Mouse (Mus musculus) embryo, embryonic 10.5 days (tissue): ENCODE measurements around the gene Jazf1.

ENCODE experiments used
- DNase-seq: peaks from one replicate; pipeline ENCODE4 v3.0.0-alpha.2; 2015; ENCODE audit warnings: low spot score

Gene Jazf1

DNA sequence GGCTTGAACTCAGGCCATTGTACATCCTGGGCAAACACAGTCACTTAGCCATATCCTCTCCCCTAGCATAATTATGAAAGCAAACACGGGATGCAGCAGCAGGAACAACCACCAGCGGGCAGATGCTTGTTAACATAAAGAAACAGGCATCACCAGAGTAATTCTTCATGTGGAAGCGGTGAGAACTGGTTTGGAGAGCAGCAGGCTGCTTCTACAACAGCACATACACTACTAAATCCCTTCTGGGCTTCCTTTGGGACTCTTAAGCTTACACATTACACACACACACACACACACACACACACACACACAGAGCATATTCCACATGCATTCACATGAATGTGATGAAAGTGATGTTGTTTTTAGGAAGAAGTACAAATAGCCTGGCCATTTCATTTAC lies 216.5 kb downstream of the Jazf1 start:
- peak; percentile 44 for DNase-seq

DNA sequence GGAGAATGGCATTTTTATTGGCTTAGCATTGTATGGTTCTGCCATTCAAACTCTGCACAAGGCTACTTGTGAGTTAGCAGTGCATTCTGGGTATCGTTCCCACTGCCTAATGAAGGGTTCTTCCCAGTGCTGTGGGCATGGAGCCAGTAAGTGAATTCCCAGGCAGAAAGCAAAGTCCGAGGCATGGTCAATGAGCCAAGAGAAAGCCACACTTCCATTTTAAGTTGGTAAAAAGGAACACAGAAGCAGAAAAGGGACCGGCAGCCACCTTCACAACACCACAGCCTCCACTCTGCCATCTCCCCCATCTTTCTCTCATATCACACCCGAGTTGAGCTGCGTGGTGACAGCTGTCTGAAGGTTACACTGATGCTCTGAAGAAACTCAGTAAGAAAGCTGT lies 217.4 kb downstream of the Jazf1 start:
- no peak for DNase-seq

DNA sequence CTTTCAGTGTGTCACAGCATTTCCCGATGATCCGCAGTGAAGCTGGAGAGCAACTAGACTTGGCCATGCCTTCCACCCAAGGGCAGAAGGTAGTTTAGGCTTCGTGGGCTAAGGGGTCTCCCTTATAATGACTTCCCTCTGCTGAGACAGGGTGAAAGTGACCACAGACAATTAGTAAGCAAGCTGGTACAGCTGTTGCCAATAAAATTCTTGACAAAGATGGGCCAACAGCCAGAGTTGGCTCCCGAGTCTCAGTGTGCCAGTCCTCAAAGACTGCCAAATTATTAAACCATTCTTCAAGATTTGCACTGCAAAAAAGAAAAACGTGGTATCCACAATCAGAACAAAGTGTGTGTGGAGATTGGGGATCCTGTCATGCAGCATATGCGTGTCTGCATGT lies 220.2 kb downstream of the Jazf1 start:
- DNase-seq = no peak

DNA sequence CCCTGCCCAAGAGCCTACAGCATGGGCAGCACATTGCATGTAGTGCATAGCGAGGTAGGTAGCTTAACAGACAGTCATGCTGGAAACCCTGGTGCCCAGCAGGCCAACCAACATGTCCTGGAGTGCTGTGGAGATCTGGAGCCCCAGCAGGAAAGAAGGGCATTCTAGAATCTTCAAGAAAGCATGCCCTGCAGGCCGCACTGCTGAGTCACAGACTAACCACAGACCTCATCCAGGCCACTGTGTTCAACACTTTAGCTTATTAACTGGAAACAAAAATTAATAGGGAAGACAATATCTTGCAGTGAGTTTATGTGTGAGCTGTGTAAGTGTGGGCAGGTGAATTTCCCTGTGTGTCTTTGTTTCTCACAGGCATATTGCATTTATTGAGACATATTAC lies 222.1 kb downstream of the Jazf1 start:
- no peak for DNase-seq

DNA sequence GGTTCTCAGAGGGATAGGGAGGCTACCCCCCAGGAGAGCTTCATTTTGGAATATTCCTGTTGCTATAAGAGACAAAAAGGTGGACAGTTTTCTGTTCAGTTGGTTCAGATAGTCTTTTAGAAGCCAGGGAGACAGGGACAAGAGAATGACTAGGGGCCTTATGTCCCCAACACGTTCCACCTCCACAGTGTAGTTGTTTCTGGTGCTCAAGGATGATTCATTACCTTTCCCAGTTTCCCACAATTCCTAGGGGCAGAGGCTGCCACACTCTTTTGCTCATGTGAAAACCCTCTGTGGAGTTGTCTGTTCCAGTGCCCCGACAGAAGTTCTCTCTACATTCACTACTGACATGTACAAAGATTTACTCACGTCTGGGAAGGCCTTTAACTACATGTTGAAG lies 223.7 kb downstream of the Jazf1 start:
- no peak for DNase-seq

DNA sequence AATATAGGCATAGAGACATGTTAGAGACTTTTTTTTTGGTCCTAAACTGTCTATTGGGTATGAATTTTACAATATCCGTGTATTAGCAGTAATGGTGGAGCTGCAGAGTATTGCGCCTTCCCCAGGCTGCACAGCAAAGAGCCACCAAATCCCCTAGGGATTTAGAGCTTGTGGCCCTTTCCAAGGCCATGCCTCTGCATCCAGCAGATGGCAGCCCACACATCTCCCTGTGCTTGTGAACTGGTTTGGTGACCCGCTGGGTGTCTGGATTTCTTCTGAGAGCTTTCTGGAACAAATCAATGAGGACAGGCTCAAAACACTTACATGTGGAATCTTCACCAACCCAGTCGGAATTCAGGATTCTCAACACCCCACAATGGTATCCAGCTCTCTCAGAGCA lies 225.4 kb downstream of the Jazf1 start:
- DNase-seq = no peak

DNA sequence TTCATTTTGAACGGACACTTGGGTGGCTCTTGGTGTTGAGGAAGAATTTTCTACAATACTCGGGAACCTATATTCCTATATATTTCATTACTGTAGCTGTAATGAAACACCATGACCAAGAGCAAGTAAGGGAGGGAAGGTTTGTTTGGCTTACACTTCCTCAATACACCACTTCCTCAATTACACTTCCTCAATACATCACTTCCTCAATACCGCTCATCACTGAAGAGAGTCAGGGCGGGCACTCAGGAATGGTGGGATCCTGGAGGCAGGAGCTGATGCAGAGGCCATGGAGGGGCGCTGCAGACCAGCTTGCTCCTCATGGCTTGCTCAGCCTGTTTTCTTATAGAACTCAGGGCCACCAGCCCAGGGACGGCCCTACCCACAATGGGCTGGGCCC lies 225.8 kb downstream of the Jazf1 start:
- no peak for DNase-seq

DNA sequence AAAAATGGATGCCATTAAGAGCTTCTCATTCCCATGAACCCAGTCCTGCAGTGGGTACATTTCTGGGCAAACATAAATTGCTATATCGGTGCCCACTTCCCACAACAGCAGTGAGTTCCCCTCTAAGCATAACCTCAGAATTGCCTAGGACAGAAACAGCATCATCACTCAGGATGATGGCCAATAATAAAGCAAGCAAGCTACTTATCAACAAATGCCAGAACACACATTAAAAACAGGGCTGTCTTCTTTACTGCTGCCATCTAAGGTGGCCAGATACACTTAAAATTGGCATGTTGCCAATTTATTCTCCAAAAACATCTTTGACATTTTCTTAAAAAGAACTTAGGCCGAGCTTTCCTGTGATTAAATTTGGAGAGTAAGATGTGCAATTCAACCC lies 226.8 kb downstream of the Jazf1 start:
- DNase-seq = no peak

DNA sequence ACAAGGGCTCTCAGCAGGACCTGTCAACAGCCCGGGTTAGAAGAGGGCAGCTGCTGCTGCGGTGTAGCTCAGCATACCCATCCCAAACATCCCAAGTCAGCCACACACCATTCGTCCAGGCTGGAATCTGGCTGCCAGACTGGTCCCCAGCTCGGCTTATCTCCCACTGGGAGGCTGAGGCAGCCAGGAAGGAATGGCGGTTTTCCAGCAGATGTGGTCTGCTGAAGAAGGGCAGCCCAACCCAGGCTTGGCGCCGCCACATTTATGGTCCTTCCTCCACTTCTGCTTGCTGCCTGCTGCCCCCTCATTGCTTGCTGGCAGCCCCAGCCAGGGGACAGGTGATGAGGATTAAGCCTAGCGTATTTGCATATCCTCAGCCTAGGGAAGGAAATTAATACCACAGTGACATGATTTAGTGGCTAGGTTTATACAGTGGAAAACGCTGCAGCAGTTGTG lies 227.8 kb downstream of the Jazf1 start:
- DNase-seq = no peak

DNA sequence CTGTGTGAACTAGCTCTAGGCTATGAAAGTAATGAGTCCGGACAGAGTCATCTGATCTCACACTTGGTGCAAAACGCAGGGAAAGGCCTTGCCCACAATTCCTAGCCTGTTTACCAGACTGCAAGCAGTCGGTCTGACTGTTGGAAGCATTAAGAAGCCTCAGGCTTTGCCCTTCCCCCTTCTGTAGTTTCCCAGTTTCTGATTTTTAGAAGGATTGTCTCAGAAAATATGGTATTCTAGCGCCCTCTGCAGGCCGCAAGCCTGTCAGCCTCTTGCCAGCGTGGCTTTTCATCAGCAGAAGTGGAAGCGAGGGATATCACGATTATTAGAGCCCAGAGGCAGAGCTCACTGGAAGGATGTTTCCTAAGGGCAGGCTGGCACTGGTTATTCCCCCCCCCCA lies 229.7 kb downstream of the Jazf1 start:
- DNase-seq = peak; percentile 94

DNA sequence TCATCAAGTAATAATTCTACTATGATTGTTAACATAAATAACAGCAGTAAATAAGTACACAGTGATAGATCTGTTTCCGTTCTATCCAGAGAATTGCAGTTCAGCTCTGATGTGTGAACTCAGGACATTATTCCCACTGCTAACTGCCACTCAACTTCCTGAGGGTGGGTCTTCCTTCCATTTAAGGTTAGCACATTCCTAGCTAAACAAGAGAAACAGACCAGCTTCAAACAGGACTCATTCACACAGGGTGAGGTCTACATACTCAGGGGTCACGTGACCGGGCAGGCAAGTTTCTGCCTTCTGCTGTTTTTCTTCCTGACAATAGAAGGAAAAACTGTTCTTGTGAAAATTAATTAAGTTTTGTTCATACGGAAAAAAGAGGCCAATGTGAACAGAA lies 230.6 kb downstream of the Jazf1 start:
- DNase-seq = no peak

DNA sequence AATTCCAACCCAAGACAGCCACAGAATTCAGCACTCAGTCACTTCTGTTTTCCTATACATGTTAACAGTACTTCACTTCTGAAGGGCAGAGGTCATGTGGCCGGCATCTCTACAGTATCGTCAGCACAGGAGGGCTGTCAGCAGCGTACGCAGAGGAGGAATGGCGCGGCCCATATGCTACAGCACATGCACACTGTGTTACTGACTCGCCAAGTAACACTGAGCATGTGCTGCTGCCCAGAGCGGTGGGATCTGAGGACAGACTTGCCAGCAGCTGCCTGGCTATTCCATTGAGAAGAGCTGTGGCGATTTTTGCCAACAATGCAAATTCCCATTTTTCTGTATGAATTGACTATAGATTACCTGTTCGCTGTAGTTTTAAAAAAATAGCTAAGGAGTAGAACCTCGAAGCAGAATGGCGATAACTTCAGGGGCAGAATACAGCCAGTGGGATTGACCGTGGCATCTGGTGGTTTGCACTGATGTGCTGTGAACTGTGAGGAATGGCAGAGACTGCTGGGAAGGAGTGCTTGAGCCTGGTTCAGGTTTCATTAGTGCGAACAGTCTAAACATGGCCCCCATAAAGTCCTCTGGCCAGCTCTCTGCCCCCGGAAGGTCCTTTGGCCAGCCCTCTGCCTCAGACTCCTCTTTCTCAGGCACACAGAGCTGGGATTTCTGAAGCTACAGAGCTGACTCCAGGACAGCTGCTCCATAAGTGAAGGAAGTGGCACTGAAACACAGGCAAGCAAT lies 232.1 kb downstream of the Jazf1 start:
- no peak for DNase-seq

DNA sequence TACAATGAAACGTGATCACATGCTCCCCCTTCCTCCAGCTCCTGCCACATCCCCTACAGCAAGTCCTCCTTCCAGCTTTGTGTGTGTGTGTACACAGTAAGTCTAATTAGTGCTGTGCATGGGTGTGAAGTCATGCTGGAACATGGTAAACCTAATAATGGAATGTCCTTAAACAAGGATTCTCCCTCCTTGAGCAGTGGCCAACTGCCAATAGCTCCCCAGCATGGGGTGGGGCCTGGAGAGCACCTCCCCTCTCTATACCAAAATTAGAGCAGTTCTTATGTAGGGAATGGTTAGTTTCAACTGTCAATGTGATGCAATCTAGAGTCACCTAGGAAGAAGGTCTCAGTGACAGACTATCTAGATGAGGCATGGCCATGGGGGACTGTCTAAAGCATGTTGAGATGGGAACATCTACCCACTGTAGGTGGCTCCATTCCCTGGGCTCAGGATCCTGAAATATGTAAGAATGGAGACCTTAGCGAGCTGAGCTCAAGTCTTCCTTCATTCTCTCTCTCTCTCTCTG lies 240.6 kb downstream of the Jazf1 start:
- DNase-seq = no peak

DNA sequence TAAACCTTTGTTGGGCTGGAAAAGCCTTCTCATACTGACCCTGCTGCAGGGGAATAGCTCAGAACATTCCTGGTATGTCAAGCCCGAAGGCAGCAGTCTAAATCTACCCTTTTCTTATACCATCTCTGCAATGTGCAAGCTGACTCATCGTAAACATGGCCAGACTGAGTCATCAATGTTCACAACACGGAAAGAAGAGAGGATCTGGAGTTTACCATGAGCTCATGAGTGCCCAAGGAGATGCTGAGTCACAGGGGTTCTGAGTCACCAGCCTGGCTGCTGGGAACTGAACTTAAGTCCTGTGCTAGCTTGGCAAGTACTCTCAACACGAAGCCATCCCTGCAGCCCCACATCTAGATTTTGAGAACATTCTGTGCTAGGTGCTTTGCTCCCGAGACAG lies 242.9 kb downstream of the Jazf1 start:
- DNase-seq = no peak

DNA sequence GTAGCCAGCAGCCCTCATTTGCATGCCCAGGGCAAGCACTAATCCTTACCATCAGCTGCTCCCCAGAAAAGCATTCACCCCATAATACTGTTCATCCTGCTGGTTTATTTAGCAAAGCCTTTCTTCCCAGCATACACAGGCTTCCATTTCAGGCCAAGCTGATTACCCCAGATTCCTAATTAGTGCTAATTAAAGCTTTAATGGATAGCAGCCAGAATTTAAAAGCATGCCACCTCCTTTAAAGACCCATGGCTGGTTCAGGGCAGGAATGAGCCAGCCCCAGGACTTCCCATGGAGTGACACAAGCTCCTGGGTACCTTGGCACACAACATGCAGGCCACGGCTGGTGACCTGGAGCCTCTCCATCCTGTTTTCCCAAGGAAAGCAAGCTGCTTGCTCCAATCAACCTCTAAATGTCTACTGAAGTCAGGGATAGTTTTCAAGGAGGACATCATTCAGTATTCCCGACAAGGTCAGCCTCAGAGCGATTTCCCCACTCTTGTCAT lies 243.4 kb downstream of the Jazf1 start:
- DNase-seq = no peak

DNA sequence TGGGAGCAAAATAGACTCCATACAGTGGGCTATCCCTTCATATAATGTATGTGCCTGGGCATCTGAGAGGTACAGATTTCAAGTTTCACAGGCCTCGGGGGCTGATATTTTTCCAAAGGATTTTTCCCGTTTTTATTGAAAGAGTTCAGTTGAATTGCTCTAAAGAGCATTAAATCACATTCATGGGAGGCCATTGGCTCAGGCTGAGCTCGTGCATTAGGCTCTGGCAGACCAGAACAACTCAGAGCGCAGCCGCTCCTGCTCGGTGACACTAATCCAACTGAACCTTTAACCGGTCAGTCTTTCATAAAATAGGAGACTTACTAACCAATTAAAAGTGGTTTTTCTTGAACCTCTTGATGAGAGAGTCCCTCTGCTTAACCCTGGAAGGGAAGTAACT lies 245.4 kb downstream of the Jazf1 start:
- no peak for DNase-seq

DNA sequence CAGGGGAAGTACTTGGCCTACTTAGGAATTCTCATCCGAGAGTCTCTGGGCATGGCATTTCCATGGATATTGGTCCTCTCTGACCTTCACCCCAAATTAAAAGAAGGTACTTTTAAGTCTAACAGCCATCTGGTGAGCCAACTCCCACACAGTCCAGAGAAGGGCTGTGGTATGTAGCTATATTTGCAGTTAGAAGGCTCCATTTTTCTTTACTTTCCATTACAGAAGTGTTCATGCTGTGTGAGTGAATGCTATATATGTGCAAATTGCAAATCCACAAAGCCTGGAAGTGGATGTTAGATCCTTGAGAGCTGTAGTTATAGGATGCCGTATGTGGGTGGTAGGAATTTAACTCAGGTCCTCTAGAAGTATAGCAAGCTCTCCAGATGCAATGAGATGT lies 245.8 kb downstream of the Jazf1 start:
- no peak for DNase-seq

DNA sequence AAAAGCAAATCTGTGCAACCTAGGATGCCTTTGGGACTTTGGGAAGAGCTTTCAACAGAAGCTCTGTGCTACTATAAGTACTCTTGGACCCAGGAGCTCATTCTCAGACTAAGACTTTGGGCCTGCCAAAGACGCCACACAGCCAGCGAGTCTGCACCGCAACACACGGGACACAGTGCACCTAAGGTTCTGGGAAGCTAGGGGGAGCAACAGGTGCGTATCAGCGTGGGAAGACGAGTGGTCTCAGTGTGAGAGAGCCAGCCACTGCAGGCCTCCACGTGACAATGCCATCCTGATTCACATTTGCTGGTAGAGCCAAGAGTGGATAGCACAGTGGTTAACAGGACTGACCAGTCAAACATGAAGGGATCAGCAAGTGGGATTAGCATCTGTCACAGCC lies 249.1 kb downstream of the Jazf1 start:
- DNase-seq = no peak

DNA sequence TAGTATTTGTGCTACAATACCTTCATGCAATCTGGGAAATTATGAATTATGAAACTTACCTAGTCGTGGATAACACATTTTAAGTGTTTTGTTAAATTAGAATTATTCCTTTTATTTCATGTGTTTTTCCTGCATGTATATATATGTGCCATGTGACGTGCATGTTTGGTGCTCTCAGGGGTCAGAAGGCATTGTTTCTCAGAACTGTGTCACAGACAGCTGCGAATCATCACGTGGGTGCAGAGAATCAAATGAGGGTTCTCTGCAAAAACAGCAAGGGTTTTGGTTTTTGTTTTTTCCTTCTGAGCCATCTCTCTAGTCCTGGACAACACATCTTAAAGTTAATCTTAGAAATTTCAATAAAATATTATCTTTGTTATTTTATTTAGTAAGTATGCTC lies 250.4 kb downstream of the Jazf1 start:
- DNase-seq = no peak

DNA sequence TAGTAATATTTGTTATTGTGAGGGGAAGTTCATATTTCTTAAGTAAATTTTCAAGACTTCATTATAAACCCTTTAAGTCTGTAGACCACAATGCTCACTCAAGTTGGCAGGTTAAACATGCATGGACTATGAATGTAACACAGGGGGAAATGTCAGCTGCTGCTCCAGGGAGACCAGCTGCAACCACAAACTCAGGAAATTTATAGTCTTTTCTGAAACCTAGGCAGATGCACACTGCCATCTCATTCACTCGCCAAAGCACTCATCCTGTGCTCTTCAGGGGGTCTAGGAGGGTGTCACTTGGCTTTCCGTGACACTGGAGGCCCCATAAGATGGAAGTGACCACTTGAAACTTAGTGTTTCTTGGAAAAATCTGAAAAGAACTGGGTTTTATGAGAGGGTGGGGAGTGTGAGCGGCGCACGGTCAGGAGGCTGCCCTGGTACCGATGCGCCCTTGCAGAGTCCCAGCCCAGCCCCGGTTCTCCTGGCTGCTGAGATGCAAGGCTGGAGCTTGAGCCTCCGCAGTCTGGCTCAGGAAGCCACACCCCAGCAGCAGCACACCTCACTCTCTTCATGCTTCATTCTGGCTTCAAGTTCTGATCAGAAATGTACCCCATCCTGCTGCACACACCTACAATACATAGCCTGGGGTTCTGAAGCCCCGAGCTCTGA lies 251.1 kb downstream of the Jazf1 start:
- DNase-seq = no peak

DNA sequence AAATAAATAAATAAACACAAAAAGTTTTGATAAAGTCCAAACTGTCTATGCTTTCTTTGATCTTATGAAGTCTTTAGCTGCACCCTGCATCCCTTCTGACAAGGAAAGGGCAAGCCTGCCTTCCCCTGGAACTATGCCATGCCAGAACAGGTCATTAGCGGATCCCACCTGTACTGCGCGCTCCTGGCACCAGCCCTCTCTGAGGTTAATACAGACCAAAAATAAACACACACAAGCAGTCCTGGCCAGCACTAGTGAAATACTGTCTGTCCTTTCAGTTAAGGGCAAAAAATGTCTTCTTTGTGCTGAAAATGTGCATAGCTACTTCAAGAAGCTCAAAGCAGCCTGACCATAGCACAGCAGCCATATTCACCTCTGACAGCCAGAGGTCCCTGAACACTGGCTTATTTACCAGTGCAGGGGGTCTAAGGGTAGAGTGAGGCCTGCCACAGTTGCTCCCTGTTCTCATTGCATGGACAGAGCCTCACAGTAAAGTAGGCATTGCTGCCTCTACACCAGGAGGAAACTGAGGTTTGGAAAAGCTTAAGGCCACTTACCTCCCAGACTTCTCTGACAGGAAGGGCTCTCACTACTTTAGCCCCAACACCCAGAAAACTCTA lies 263.1 kb downstream of the Jazf1 start:
- no peak for DNase-seq

DNA sequence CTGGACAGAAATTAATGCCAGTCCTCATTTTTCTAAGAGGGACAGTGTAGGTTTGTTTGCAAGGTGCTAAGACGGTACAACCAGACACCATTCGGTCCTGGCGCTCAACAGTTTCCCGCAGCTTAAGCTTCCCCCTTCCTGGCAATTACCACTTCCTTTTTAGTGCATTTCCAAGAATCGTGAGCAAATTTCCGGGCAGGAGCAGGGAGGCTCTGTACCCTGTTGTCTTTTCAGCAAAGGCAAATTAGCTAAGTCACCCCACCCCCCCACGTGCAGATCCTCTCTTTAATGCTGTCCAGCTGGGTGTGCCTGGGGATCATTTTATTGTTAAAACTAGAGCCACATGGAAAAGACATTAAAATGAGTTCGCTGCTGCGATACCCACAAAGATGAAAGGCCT lies 266.2 kb downstream of the Jazf1 start:
- DNase-seq = peak; percentile 29

DNA sequence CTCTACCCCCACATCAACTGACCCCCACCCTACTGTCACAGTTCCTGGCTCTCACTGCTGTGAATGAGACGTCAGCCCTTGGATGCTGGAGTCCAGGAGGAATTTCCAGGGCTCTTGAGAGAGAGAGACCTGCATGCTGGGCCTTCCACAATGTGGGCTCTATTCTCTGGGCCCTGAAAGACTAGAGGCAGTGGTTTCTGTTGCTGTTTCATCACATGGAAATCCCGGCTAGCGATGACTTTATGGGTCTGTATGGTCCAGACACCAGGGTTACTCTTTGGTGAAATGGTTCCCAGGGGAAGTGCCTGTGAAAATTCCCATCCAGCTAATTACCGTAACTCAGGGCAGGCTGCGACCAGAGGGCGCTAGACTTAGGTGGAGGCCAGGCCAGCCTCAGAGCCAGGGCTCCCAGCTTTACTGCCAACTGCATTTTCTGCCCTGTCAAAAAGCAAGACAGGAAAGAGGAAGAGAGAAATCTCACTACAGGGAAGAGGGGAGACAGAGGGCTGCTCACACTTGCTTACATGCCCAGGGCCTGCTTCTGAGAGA lies 271.1 kb downstream of the Jazf1 start:
- DNase-seq = peak; percentile 27
